Mouse (Mus musculus): ENCODE measurements around the gene Fam228a. TPM values are rescaled to one million over a fixed set of nuclear protein-coding genes. Genes with fewer than 3 reads are reported as not detected.

The Fam228a gene
- total RNA-seq, 2 experiments from 2014 or later = 0.23 to 1.5 TPM

- no peak for ATAC-seq (replicated peaks; ENCODE audit: low FRiP score, low TSS enrichment, poor library complexity, severe bottlenecking)
Measured at GRCm38 (mm10) chr12:4664929-4665674, 73.1 kb downstream of the Fam228a start.

Other genes starting within 250 kb of the Fam228a start
- gene Itsn2, start 145.8 kb downstream of the Fam228a start, total RNA-seq (2014; fragmentation: Nextera tagmentation) = 65.8 and 82.0 TPM in 2 replicates
- 114 and 144 TPM in 2 replicates for gene Itsn2, start 145.8 kb downstream of the Fam228a start, total RNA-seq (2017)
- not detected in 2 replicates for gene Gm3625, start 145.5 kb downstream of the Fam228a start, total RNA-seq (2014; fragmentation: Nextera tagmentation)
- not detected in 2 replicates for gene Gm3625, start 145.5 kb downstream of the Fam228a start, total RNA-seq (2017)
- gene Pfn4, start 30.6 kb upstream of the Fam228a start, total RNA-seq (2014; fragmentation: Nextera tagmentation) = 4.6 and 4.9 TPM in 2 replicates
- gene Pfn4, start 30.6 kb upstream of the Fam228a start, total RNA-seq (2017) = 3.5 and 9.0 TPM in 2 replicates
- gene Fam228b, start 30.8 kb upstream of the Fam228a start, total RNA-seq (2014; fragmentation: Nextera tagmentation) = 6.0 and 15.0 TPM in 2 replicates
- gene Fam228b, start 30.8 kb upstream of the Fam228a start, total RNA-seq (2017) = 9.9 and 32.2 TPM in 2 replicates
- gene Sf3b6, start 79.1 kb upstream of the Fam228a start, total RNA-seq (2014; fragmentation: Nextera tagmentation) = 172 and 266 TPM in 2 replicates
- 189 and 198 TPM in 2 replicates for gene Sf3b6, start 79.1 kb upstream of the Fam228a start, total RNA-seq (2017)
- not detected in 2 replicates for gene Fkbp1b, start 103.2 kb upstream of the Fam228a start, total RNA-seq (2014; fragmentation: Nextera tagmentation)
- gene Fkbp1b, start 103.2 kb upstream of the Fam228a start, total RNA-seq (2017) = 1.6 and 12.2 TPM in 2 replicates
- gene Wdcp, start 104.9 kb upstream of the Fam228a start, total RNA-seq (2014; fragmentation: Nextera tagmentation) = 20.3 and 27.5 TPM in 2 replicates
- gene Wdcp, start 104.9 kb upstream of the Fam228a start, total RNA-seq (2017) = 5.0 and 9.5 TPM in 2 replicates
- 225 and 274 TPM in 2 replicates for gene Mfsd2b, start 135.9 kb upstream of the Fam228a start, total RNA-seq (2014; fragmentation: Nextera tagmentation)
- 116 and 136 TPM in 2 replicates for gene Mfsd2b, start 135.9 kb upstream of the Fam228a start, total RNA-seq (2017)
- 40.6 and 44.6 TPM in 2 replicates for gene Ubxn2a, start 169.3 kb upstream of the Fam228a start, total RNA-seq (2014; fragmentation: Nextera tagmentation)
- 98.2 and 111 TPM in 2 replicates for gene Ubxn2a, start 169.3 kb upstream of the Fam228a start, total RNA-seq (2017)
- gene Atad2b, start 178.9 kb upstream of the Fam228a start, total RNA-seq (2014; fragmentation: Nextera tagmentation) = 41.5 and 60.2 TPM in 2 replicates
- 38.0 and 49.1 TPM in 2 replicates for gene Atad2b, start 178.9 kb upstream of the Fam228a start, total RNA-seq (2017)